16 mouse cellular contexts compared by ENCODE assay signal in the genomic region with DNA sequence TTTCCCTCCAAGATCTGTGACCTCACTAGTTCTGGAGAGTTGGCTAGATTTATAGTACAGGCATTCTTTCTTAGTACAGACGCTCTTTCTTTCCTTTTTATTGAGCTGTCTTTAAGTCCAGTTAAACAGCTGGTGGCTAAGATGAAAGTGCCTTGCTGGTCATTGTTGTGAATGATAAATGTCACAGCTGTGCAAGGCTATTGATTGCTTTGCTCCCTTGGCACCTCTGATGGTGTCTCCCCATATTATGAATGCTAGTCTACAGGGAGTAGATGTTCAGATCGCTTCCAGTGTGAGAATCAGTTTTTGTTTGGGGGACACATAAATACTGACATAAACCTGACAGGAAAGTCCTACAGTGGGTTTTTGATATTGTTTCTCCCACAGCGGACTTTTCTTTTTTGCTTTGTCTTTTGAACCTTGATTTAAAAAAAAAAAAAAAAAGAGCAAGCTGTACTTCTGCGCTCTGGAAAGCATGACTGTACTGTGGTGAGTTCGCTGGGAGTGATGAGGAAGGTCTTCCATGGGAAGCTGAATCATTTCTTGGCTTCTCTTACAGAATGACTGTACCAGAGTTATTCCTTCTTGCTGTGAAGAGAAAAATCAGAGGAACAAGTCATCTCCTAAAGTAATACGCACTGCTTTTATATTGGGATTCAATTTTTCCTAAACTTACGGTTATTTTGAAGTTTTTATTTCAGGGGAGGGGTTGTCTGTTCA.
DNase-seq lines count a peak whose midpoint lies in the region; ATAC-seq and TF ChIP-seq lines count a peak whose summit lies in the region.
"Had no signal": no experiment of that assay in that cellular context is flagged by ENCODE, and none has a peak within 500 bp of the region (broad histone marks: within the 10 kb centered on the region; RNA-seq: fewer than 3 reads in every experiment).

No protein-coding gene starts in this region.

- no peaks in the 10 kb centered on the region for H3K27me3 ChIP-seq in limb, embryonic 12.5 days
- H3K27me3 ChIP-seq in limb, embryonic 10.5 days (ENCODE audit: low read depth, poor library complexity, severe bottlenecking), result no peaks in the 10 kb centered on the region
- H3K27me3 ChIP-seq in limb, embryonic 15.5 days, result no peaks in the 10 kb centered on the region
- no peaks in the 10 kb centered on the region for H3K27me3 ChIP-seq in forebrain, embryonic 10.5 days (ENCODE audit: poor library complexity, severe bottlenecking)
- H3K27me3 ChIP-seq: midbrain, embryonic 15.5 days had no signal

- no peaks in the 10 kb centered on the region for H3K36me3 ChIP-seq in limb, embryonic 12.5 days
- no peaks in the 10 kb centered on the region for H3K36me3 ChIP-seq in limb, embryonic 10.5 days
- H3K36me3 ChIP-seq in limb, embryonic 15.5 days, result no peaks in the 10 kb centered on the region
- H3K36me3 ChIP-seq in forebrain, embryonic 10.5 days (replicated peaks), result no peaks in the 10 kb centered on the region
- H3K36me3 ChIP-seq: midbrain, embryonic 15.5 days had no signal

- H3K4me2 ChIP-seq in limb, embryonic 12.5 days, result no peak overlapping the region
- H3K4me2 ChIP-seq in limb, embryonic 15.5 days, result no peak overlapping the region
- H3K4me2 ChIP-seq: liver, embryonic 11.5 days; midbrain, embryonic 15.5 days had no signal

- no peaks in the 10 kb centered on the region for H3K9me3 ChIP-seq in limb, embryonic 12.5 days
- H3K9me3 ChIP-seq in limb, embryonic 10.5 days (replicated peaks), result no peaks in the 10 kb centered on the region
- H3K9me3 ChIP-seq in limb, embryonic 15.5 days, result no peaks in the 10 kb centered on the region
- H3K9me3 ChIP-seq in forebrain, embryonic 10.5 days, result no peaks in the 10 kb centered on the region
- H3K9me3 ChIP-seq: midbrain, embryonic 15.5 days had no signal

- TF ChIP-seq CTCF in gastrocnemius, adult 2 months (IDR thresholded peaks at IDR 0.05), result no peak

- peak overlapping the region; percentile 70 for H3K27ac ChIP-seq in gastrocnemius, adult 2 months
- H3K27ac ChIP-seq in limb, embryonic 12.5 days, result 0 out of 2 replicates have a peak overlapping the region, but pooled peaks have one; percentile 57
- H3K27ac ChIP-seq in limb, embryonic 10.5 days, result no peak overlapping the region
- peak overlapping the region; percentile 59 for H3K27ac ChIP-seq in limb, embryonic 15.5 days
- H3K27ac ChIP-seq in forebrain, embryonic 10.5 days, result no peak overlapping the region
- H3K27ac ChIP-seq: left cerebral cortex, adult 2 months; midbrain, embryonic 15.5 days had no signal

- peak overlapping the region; percentile 20; the same call in 1 of the 2 replicates for H3K4me3 ChIP-seq in gastrocnemius, adult 2 months
- H3K4me3 ChIP-seq in limb, embryonic 12.5 days (replicated peaks), result no peak overlapping the region
- H3K4me3 ChIP-seq in limb, embryonic 10.5 days, result no peak overlapping the region
- no peak overlapping the region for H3K4me3 ChIP-seq in limb, embryonic 15.5 days
- no peak overlapping the region for H3K4me3 ChIP-seq in forebrain, embryonic 10.5 days
- H3K4me3 ChIP-seq: left cerebral cortex, adult 2 months; midbrain, embryonic 15.5 days had no signal

- no peak for ATAC-seq in limb, embryonic 12.5 days (ENCODE audit: insufficient number of reproducible peaks, insufficient read depth, low FRiP score, low TSS enrichment, low read depth)
- ATAC-seq in limb, embryonic 15.5 days (ENCODE audit: insufficient number of reproducible peaks, low FRiP score, low TSS enrichment, low read depth), result no peak
- ATAC-seq: midbrain, embryonic 15.5 days had no signal

- peaks cover 16% of the 10 kb centered on the region for H3K4me1 ChIP-seq in limb, embryonic 12.5 days (replicated peaks)
- H3K4me1 ChIP-seq in limb, embryonic 10.5 days, result peaks cover 11% of the 10 kb centered on the region
- H3K4me1 ChIP-seq in limb, embryonic 15.5 days, result peaks cover 10% of the 10 kb centered on the region; the same call in 1 of the 2 replicates
- peaks cover 13% of the 10 kb centered on the region for H3K4me1 ChIP-seq in forebrain, embryonic 10.5 days
- H3K4me1 ChIP-seq: midbrain, embryonic 15.5 days had no signal

- no peak for DNase-seq in gastrocnemius, adult 2 months
- no peak for DNase-seq in gastrocnemius, adult 8-10 months (ENCODE audit: low spot score in 2 of 2)
- no peak for DNase-seq in limb, embryonic 10.5 days (ENCODE audit: low spot score)
- DNase-seq in Muller cell, postnatal 12 days (ENCODE audit: inconsistent ontology term), result peak; percentile 78
- DNase-seq in adrenal gland, postnatal 10 days, result no peak
- no peak for DNase-seq in forebrain, embryonic 10.5 days (ENCODE audit: extremely low spot score, low spot score)
- DNase-seq: adrenal gland, adult 8-10 months; cerebellum, adult 11 months; gastrocnemius, postnatal 10 days; heart, postnatal 36 days; lung, postnatal 14 days had no signal

- intact Hi-C loops in gastrocnemius, adult 2 months (cut with DNase I), result no loop called here

- no peak overlapping the region for H3K9ac ChIP-seq in limb, embryonic 12.5 days (replicated peaks)
- H3K9ac ChIP-seq in limb, embryonic 15.5 days, result no peak overlapping the region
- H3K9ac ChIP-seq: midbrain, embryonic 15.5 days had no signal

- 74% methylated on average over 7 of the region's 7 CpGs for WGBS in limb, embryonic 12.5 days
- WGBS in limb, embryonic 10.5 days, result 85% methylated on average over 7 of the region's 7 CpGs
- 61% methylated on average over 7 of the region's 7 CpGs for WGBS in limb, embryonic 15.5 days
- WGBS in forebrain, embryonic 10.5 days, result 90% methylated on average over 7 of the region's 7 CpGs

Comparison
In these comparisons a context has a peak if more than half of its experiments do, and no peak if none do; other contexts are left out.
1. H3K27ac ChIP-seq: peak in gastrocnemius, adult 2 months (single experiment), limb, embryonic 12.5 days (single experiment) and limb, embryonic 15.5 days (single experiment); none in limb, embryonic 10.5 days (single experiment) and forebrain, embryonic 10.5 days (single experiment).